Mouse (Mus musculus): ENCODE data around the gene Ctc1. TPM values are rescaled to one million over a fixed set of nuclear protein-coding genes. Genes with fewer than 3 reads are reported as not detected.

Gene Ctc1
- polyA plus RNA-seq, 1 experiment from 2014 or later, result 41.3 TPM

DNA sequence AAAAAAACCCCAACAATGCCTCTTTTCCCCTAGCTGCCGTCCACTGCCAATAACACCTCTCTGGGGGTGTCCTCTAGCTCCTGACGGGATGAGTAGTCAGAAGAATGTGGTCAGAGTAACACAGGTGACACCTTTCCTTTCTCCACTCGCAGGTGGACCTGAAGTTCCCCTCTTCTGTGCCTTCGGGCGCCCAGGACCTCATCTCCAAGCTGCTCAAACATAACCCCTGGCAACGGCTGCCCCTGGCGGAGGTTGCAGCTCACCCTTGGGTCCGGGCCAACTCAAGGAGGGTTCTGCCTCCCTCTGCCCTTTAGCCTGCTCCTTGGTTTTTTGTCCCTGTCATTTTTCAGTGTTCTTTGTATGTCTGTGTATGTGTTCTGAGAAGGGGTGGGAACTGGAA lies 35.0 kb downstream of the Ctc1 start:
- Histone ChIP-seq H3K9me3 (replicated peaks; ENCODE audit: control insufficient read depth, low read length) (no peaks in the 10 kb centered on the region), H3K4me3 (ENCODE audit: low read depth, low read length) (no peak overlapping the region), H3K27ac (ENCODE audit: low read depth, low read length) (no peak overlapping the region), H3K36me3 (ENCODE audit: control insufficient read depth, insufficient read depth, low read length) (peaks cover 19% of the 10 kb centered on the region), H3K4me2 (no peak overlapping the region), H3K9ac (ENCODE audit: low read depth, low read length) (no peak overlapping the region), H3K27me3 (ENCODE audit: control insufficient read depth, insufficient read depth, low read length) (no peaks in the 10 kb centered on the region), H3K4me1 (ENCODE audit: control insufficient read depth, insufficient read depth, low read length) (peaks cover 8% of the 10 kb centered on the region)
- WGBS (ENCODE audit: insufficient replicate concordance), result 95% methylated on average over 8 of the region's 8 CpGs
- no peak for ATAC-seq (replicated peaks; ENCODE audit: insufficient number of reproducible peaks, low FRiP score, low TSS enrichment)

DNA sequence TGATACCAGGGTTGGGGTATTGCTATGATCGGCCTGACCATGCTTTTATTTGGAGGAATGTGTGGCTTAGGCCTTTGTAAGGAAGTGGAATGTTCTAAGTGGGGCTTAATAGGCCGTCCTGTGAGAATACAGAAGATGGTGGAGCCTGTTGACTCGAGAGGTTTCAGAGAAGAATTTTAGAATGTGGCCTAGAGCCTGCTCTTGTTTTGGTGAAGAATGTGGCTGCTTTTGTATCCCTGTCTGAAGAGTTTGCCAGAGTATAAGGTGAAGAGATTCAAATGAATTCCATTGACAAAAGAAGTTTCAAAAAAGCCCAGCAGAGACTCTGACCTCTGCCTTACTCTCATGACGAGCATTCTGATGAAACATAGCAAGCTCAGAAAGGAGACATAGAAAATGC lies 36.1 kb downstream of the Ctc1 start:
- no peak overlapping the region for H3K27ac ChIP-seq (ENCODE audit: low read depth, low read length)
- WGBS (ENCODE audit: insufficient replicate concordance), result 96% methylated on average over 4 of the region's 4 CpGs
- ATAC-seq (replicated peaks; ENCODE audit: insufficient number of reproducible peaks, low FRiP score, low TSS enrichment), result no peak
- peaks cover 7% of the 10 kb centered on the region for H3K4me1 ChIP-seq (ENCODE audit: control insufficient read depth, insufficient read depth, low read length)
- H3K9me3 ChIP-seq (replicated peaks; ENCODE audit: control insufficient read depth, low read length), result no peaks in the 10 kb centered on the region
- no peaks in the 10 kb centered on the region for H3K27me3 ChIP-seq (ENCODE audit: control insufficient read depth, insufficient read depth, low read length)
- H3K4me3 ChIP-seq (ENCODE audit: low read depth, low read length), result no peak overlapping the region
- no peak overlapping the region for H3K4me2 ChIP-seq
- no peak overlapping the region for H3K9ac ChIP-seq (ENCODE audit: low read depth, low read length)
- peaks cover 19% of the 10 kb centered on the region for H3K36me3 ChIP-seq (ENCODE audit: control insufficient read depth, insufficient read depth, low read length)

DNA sequence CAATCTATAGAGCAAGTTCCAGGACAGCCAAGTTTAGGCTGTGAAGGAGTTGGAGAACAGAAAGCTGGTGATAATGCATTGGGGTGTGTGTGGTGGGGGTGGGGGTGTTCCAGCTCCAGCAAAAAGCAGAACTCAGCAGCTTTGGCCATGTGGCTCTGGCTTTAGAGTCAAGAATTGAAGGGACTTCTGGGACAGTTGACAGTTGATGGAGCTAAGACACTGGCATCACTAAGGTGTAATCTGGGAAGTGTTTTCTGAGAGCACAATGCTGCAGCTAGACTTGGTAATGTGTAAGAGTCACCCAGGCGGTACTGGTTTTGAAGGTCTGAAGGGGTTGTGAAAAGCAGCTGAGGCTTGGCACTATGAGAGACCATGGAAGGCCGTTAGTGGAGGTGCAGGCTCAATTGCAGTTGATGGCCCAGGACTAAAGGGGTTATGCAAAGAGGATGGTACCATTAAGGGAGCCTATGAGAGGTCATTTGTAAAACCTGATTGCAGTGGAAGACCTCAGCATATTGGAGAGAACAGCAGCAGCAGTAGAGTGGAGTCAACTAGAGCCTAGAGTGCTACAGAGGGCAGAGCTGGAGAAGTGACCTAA lies 37.2 kb downstream of the Ctc1 start:
- Histone ChIP-seq H3K36me3 (ENCODE audit: control insufficient read depth, insufficient read depth, low read length) (peaks cover 19% of the 10 kb centered on the region), H3K9ac (ENCODE audit: low read depth, low read length) (no peak overlapping the region), H3K4me2 (no peak overlapping the region), H3K4me1 (ENCODE audit: control insufficient read depth, insufficient read depth, low read length) (no peaks in the 10 kb centered on the region; the same call in 1 of the 2 replicates), H3K27me3 (ENCODE audit: control insufficient read depth, insufficient read depth, low read length) (no peaks in the 10 kb centered on the region), H3K9me3 (replicated peaks; ENCODE audit: control insufficient read depth, low read length) (no peaks in the 10 kb centered on the region), H3K4me3 (ENCODE audit: low read depth, low read length) (no peak overlapping the region), H3K27ac (ENCODE audit: low read depth, low read length) (no peak overlapping the region)
- 88% methylated on average over 2 of the region's 2 CpGs for WGBS (ENCODE audit: insufficient replicate concordance)
- no peak for ATAC-seq (replicated peaks; ENCODE audit: insufficient number of reproducible peaks, low FRiP score, low TSS enrichment)

DNA sequence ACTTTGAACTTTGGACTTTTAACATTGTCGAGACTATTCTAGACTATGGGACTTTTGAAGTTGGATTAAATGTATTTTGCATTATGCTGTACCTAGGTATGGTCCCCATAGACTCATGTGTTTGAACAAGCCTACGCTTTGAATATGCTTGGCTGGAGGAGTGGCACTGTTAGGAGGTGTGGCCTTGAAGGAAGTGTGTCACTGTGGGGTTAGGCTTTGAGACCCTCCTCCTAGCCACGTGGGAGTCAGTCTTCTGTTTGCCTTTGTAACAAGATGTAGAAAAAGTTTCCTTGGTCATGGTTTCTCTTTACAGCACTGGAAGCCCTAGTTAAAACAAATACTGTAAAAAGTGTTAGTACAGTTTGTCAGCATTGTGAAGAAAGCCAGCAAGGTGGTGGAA lies 38.1 kb downstream of the Ctc1 start:
- Histone ChIP-seq H3K9me3 (replicated peaks; ENCODE audit: control insufficient read depth, low read length) (no peaks in the 10 kb centered on the region), H3K4me3 (ENCODE audit: low read depth, low read length) (no peak overlapping the region), H3K36me3 (ENCODE audit: control insufficient read depth, insufficient read depth, low read length) (peaks cover 13% of the 10 kb centered on the region), H3K9ac (ENCODE audit: low read depth, low read length) (no peak overlapping the region), H3K27me3 (ENCODE audit: control insufficient read depth, insufficient read depth, low read length) (no peaks in the 10 kb centered on the region), H3K27ac (ENCODE audit: low read depth, low read length) (no peak overlapping the region), H3K4me2 (no peak overlapping the region), H3K4me1 (ENCODE audit: control insufficient read depth, insufficient read depth, low read length) (peaks cover 5% of the 10 kb centered on the region; the same call in 1 of the 2 replicates)
- no peak for ATAC-seq (replicated peaks; ENCODE audit: insufficient number of reproducible peaks, low FRiP score, low TSS enrichment)
- 72% methylated on average over 3 of the region's 3 CpGs for WGBS (ENCODE audit: insufficient replicate concordance)

DNA sequence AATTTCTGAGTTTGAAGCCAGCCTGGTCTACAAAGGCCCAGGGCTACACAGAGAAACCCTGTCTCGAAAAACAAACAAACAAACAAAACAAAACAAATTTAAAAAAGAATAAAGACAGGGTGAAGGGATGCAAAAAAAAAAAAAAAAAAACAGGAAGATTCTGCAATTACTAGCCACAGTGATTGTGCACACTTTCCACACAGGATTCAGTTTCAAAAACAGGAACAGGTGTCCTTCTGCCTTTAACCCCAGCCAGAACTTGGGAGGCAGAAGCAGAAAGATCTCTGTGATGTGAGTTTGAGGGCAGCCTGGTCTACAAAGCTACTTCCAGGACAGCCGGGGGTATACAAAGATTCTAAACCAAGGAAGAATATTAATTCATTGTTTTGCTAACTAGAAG lies 42.6 kb downstream of the Ctc1 start:
- no peak for ATAC-seq (replicated peaks; ENCODE audit: insufficient number of reproducible peaks, low FRiP score, low TSS enrichment)
- Histone ChIP-seq H3K27me3 (ENCODE audit: control insufficient read depth, insufficient read depth, low read length) (no peaks in the 10 kb centered on the region), H3K36me3 (ENCODE audit: control insufficient read depth, insufficient read depth, low read length) (no peaks in the 10 kb centered on the region), H3K9me3 (replicated peaks; ENCODE audit: control insufficient read depth, low read length) (no peaks in the 10 kb centered on the region), H3K4me3 (ENCODE audit: low read depth, low read length) (peak overlapping the region; percentile 84), H3K4me2 (peak overlapping the region; percentile 98), H3K27ac (ENCODE audit: low read depth, low read length) (peak overlapping the region; percentile 83; the same call in 1 of the 2 replicates), H3K9ac (ENCODE audit: low read depth, low read length) (peak overlapping the region; percentile 87), H3K4me1 (ENCODE audit: control insufficient read depth, insufficient read depth, low read length) (peaks cover 15% of the 10 kb centered on the region)
- 79% methylated on average over 2 of the region's 2 CpGs for WGBS (ENCODE audit: insufficient replicate concordance)

DNA sequence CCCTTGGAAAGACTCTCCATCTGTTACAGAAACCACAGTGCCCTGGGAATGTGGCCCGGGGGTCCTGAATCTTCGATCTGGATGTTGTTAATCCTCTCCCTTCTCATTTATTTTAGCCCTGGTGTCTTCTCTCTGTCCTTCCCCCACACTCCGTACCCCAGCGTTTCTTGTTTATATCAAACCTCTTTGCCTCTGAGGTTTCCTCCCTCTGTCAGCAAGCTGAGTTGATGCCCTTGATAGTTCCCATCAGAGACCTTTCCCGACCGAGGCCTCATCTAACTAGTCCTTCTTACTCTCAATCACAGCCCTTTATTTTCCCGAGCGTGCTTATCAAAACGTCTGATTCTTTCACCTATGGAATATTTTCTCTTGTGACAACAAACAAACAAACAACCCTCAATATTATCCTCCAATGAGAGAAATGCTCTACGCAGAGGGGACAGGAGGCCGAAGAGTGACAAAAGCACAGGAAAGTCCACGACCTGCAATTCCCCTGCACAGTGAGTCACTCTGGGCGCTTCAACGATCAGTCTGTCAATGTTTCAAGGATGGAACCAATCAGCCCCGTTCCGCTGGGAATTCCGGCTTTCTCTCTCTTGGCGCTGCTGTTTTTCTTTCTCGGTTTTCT lies 43.1 kb downstream of the Ctc1 start:
- ATAC-seq (replicated peaks; ENCODE audit: insufficient number of reproducible peaks, low FRiP score, low TSS enrichment), result no peak
- no peaks in the 10 kb centered on the region for H3K9me3 ChIP-seq (replicated peaks; ENCODE audit: control insufficient read depth, low read length)
- H3K4me2 ChIP-seq, result peak overlapping the region; percentile 98
- H3K27me3 ChIP-seq (ENCODE audit: control insufficient read depth, insufficient read depth, low read length), result no peaks in the 10 kb centered on the region
- under 1% methylated on average over 19 of the region's 19 CpGs for WGBS (ENCODE audit: insufficient replicate concordance)
- peak overlapping the region; percentile 83 for H3K27ac ChIP-seq (ENCODE audit: low read depth, low read length)
- H3K4me1 ChIP-seq (ENCODE audit: control insufficient read depth, insufficient read depth, low read length), result peaks cover 15% of the 10 kb centered on the region
- H3K9ac ChIP-seq (ENCODE audit: low read depth, low read length), result peak overlapping the region; percentile 87
- no peaks in the 10 kb centered on the region for H3K36me3 ChIP-seq (ENCODE audit: control insufficient read depth, insufficient read depth, low read length)
- H3K4me3 ChIP-seq (ENCODE audit: low read depth, low read length), result peak overlapping the region; percentile 84

DNA sequence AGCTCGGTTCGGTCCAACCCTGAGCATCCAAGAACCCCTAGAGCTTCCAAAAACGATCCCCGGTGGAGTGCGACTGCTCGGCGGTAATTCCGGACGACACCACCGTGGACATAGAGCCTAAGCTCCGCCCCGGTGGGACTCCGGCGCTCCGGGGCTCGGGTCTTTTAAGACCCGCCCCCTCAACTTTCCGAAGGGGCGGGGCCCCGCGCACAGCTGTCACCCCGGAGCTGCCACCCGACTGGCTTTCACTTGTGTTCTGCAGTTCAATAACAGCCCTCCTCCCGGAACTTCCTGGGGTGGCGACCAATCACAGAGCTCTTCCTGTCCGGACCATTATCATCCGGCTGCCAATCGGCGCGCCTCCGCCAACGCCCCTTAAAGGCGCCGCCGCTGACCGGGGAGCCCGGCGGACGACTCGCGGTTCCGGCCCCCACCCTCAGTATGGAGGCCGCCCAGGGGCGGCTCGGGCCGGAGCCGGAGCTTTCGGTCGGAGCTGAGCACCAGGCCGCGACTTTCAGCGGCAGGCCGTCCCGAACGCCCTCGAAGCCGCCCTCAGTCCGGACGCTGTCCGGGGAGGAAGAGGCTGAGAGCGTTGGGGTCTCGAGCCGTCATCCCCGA lies 43.8 kb downstream of the Ctc1 start, which contains the start of gene Borcs6:
Gene Borcs6, plus strand, starts transcription at position 361 of the 618 bp plus-strand sequence.
- peak; percentile 86 for ATAC-seq (replicated peaks; ENCODE audit: insufficient number of reproducible peaks, low FRiP score, low TSS enrichment)
- H3K4me3 ChIP-seq (ENCODE audit: low read depth, low read length), result peak within 1 kb of the TSS; percentile 84
- H3K9ac ChIP-seq (ENCODE audit: low read depth, low read length), result peak within 1 kb of the TSS; percentile 87
- H3K27ac ChIP-seq (ENCODE audit: low read depth, low read length), result peak within 1 kb of the TSS; percentile 87
- H3K4me1 ChIP-seq (ENCODE audit: control insufficient read depth, insufficient read depth, low read length), result peaks cover 20% of the 10 kb centered on the region
- no peaks in the 10 kb centered on the region for H3K9me3 ChIP-seq (replicated peaks; ENCODE audit: control insufficient read depth, low read length)
- H3K27me3 ChIP-seq (ENCODE audit: control insufficient read depth, insufficient read depth, low read length), result no peaks in the 10 kb centered on the region
- H3K36me3 ChIP-seq (ENCODE audit: control insufficient read depth, insufficient read depth, low read length), result no peaks in the 10 kb centered on the region
- under 1% methylated on average over 62 of the region's 64 CpGs for WGBS (ENCODE audit: insufficient replicate concordance)
- peak within 1 kb of the TSS; percentile 98 for H3K4me2 ChIP-seq

DNA sequence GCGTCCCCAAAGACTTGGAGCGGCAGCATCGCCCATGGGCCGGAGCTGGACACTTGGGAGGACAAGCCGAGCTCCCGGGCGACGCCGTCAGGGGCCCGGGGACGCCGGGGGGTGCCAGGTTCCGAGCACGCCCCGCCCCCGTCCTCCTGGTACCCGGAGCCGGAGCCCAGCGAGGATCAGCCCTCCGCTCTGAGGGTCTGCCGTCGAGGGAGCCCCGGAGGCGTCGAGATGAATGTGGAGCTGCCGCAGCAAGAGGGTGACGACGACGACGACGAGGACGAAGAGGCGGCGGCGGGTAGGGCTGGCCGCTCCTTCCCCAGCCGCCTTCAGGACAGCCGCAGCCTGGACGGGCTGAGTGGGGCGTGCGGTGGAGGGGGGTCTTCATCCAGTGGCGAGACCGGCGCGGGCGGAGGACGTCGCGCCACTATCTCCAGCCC lies 44.3 kb downstream of the Ctc1 start:
- WGBS (ENCODE audit: insufficient replicate concordance), result under 1% methylated on average over 49 of the region's 49 CpGs
- peak; percentile 12 for ATAC-seq (replicated peaks; ENCODE audit: insufficient number of reproducible peaks, low FRiP score, low TSS enrichment)
- Histone ChIP-seq H3K4me1 (ENCODE audit: control insufficient read depth, insufficient read depth, low read length) (peaks cover 20% of the 10 kb centered on the region), H3K27me3 (ENCODE audit: control insufficient read depth, insufficient read depth, low read length) (no peaks in the 10 kb centered on the region), H3K9me3 (replicated peaks; ENCODE audit: control insufficient read depth, low read length) (no peaks in the 10 kb centered on the region), H3K4me3 (ENCODE audit: low read depth, low read length) (peak overlapping the region; percentile 84), H3K36me3 (ENCODE audit: control insufficient read depth, insufficient read depth, low read length) (no peaks in the 10 kb centered on the region), H3K27ac (ENCODE audit: low read depth, low read length) (peak overlapping the region; percentile 87), H3K4me2 (peak overlapping the region; percentile 98), H3K9ac (ENCODE audit: low read depth, low read length) (peak overlapping the region; percentile 87)

All from heart, embryonic 11.5 days (tissue).